Mouse (Mus musculus) neural tube, embryonic 10.5 days (tissue): ENCODE results near the gene Gm4131.

Experiments used
- DNase-seq: peaks from one replicate; pipeline ENCODE4 v3.0.0-alpha.2; 2017; ENCODE audit warnings: low spot score; ENCODE audit errors: extremely low spot score

The Gm4131 gene

DNA sequence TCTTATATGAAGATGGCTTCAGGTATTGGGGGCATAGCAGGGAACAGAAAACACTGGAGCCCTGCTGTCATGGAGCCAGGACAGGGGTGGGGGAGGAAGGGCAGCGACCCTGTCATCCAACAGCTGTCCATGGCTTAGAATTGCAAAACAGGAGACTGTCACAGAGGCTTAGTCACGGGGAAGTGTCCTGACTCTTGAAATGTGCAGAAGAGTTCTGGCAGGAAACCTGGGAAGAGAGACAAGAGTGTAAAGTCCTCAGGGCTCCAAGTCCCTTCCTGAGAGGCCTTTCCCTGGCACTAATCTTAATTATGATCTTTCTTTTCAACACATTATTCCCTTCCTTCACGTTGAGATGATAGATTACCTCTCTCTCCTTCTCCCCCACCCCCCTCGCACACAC is 16.6 kb downstream of the Gm4131 start:
- no peak for DNase-seq

DNA sequence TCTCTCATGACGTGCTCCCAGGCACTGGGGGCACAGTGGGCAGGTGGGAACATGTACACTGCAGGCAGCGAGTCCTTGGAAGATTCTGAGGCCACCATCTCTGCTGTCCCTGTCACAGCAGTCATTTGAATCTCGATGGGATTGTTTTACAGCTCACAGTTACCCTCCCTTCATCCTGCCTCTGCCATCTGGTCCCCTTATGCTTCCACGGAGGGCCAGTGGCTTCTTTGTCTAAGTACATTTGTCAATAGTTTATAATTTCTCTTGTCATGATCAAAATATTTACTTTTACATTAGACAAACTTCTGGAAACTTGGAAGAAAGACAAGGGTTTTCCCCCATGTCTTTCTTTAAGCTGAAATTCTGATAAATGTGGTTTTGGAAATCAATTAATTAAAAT is 20.0 kb downstream of the Gm4131 start:
- DNase-seq, result no peak

DNA sequence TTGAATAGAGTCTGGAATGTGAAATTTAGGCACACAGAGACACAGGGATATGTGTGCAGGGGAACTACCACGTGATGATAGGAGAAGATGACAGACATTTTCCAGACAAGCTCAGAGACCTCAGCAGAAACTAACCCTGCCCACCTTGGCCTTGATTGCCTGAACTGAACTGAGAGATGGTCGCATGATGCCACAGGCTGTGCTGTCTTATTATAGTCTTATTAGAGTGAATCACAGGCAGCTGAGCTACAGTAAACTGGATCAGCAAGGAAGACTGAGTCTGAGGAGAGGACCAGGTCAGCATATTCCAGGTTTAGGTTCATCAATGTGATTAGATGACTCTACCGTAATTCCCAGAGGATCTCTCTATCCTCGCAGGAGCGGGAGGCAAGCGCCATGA is 20.4 kb downstream of the Gm4131 start:
- no peak for DNase-seq

DNA sequence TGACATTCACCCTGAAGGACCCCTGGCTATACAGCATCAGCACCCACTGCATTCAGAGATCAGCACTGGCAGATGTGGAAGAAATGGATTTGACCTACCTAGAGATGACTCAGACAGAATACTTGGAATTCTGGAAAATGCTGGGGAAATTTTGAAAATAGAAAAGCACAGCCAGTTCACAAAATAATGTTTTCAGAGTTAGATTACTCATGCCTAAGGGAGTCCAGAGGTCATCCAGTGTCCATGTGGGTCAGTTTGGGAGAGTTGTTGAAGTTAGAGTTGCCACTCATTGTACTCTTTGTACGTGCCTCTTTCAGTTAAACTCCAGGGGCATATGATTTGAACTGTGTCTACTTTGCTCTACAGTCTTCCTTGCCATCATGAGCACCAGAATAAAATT is 25.0 kb downstream of the Gm4131 start:
- no peak for DNase-seq

DNA sequence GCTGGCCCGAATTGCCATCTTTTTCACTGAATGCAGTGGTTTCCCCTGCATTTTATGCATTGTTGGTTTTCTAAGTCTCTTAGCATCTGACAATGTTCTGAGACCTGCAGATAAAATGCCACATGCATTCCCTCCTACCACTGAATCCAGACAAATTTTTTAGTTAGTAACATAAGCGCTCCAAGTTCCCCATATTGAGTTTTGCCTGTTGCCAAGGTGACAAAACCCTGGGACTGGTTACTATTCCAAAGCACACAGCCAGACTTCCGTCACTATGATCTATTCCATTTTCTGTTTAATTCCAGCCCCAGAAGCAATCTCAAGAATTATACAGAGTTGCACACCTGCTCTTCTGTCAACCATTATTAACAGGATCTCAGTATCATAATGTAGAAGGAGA is 26.9 kb downstream of the Gm4131 start:
- DNase-seq, result no peak

DNA sequence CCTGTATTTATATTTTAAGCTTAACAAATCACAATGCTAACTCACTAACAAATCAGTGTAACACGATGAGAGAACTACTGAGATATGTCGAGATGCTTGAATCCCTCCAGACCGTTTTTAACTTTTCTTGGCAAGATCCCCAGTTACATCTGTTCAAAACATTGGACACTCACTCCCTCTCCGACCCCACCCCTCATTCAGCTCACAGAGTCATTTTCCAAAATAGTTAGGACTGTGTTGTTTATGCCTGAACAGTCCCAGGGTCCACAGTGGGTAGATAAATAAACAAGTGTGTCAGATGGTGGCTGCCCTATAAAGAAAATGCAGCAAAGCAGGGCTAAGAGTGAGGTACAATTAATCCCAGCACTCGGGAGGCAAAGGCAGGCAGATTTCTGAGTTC is 29.7 kb downstream of the Gm4131 start:
- no peak for DNase-seq

DNA sequence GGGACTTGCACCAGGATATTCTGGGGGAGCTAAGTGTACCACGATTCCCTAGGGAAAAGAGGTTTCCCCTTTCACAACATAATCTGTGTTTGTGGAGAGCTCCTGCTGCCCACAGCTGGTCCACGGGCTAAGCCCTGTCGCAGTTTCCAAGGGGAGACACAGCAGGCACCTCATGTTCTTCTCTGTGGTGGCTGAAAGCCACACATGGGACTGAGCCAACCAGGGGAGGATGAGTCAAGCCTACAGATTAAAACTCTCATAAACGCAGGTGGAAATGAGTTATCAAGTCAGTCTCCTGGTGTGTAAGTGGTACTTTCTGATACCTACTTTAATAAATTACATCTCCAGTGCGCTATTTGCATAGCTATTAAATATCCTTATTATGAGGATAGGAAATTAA is 30.6 kb downstream of the Gm4131 start:
- no peak for DNase-seq

DNA sequence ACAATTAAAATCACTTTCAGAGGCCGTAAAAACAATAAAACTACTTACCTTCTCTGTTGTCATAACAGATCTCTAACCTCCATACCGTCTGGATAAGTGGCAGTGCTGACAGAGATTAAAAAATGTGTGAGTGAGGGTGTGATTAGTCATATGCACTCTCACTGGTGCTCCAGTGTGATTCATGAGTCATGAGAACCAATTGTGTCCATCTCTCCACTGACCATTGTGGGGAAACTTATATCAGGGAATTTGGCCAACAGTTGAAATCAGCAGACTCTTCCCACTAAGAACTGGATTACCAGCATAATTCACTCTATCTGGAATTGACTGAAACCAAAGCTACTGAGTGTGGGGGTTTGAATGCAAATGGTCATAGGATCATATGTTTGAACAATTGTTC is 35.8 kb downstream of the Gm4131 start:
- DNase-seq, result no peak

DNA sequence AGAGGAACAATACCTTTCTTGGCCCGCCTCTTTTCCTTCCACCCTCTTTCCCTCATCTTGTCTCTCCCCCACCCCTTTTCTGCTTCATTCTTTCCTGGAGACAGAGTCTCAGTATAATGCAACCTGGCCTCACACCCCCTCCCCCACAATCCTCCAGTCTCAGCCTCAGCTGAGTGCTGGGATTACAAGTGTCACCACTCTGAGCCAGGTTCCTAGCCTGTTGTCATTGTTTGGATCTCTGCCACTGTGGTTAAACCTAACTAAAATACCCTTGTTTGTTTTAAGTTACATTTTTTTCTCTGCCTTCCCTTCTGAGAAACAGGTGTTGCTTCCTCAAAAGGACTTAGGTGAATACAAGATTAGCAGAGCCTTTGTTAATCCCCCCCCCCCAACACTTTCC is 53.9 kb downstream of the Gm4131 start:
- no peak for DNase-seq

DNA sequence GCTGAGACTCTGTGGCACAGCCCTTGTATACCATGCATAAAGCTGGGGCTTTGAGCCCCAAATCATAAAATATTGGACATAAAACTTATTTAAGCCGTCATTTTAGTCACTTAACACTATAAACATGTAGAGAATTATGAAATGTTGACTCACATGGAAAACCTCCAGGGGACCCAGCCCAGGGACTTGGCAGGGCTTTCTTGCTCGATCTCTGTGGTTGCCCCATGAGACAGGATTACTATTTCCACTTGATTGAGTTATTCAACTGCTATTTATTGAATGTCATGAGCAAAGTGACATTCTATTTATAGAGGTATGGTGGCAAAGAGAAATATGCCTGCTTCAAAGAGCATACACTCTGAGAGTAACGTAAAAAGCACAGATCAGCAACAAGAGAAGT is 57.4 kb downstream of the Gm4131 start:
- no peak for DNase-seq

DNA sequence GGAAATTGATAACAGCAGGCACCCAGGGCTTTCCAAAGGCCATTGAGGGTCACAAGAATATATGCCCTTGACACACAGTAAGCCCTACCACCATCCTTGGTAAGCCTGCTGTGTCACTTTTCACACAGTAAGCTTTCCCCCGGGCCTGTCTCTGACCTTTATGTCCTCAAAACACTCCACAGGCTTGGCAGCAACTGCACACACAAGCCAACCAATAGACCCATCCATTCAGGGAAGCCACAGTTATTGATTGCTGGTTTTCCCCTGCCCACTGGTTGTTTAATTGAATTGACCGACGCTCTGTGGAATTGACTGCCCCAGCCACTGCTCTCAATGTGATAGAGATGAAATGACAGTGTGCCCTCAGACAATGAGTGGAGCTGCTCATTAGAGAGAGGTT is 60.5 kb downstream of the Gm4131 start:
- no peak for DNase-seq

DNA sequence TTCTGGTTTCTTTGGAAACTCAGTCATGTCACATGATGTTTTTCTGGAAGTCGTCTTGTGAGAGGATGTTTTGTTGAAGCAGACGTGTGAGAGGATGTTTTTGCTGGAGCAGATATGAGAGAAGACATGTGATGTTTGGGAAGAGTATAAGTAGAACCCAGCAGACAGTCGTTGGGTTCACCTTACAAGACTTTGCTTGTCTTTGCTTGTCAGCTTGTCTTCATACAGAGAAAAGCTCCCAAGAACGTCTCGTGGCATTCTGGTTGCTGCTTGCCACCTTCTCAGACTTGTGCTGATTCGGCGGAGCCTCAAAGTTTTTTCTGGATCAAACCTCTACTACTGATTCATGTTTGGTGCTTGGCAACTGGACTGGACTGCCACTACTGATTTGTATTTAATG is 69.3 kb downstream of the Gm4131 start:
- no peak for DNase-seq

DNA sequence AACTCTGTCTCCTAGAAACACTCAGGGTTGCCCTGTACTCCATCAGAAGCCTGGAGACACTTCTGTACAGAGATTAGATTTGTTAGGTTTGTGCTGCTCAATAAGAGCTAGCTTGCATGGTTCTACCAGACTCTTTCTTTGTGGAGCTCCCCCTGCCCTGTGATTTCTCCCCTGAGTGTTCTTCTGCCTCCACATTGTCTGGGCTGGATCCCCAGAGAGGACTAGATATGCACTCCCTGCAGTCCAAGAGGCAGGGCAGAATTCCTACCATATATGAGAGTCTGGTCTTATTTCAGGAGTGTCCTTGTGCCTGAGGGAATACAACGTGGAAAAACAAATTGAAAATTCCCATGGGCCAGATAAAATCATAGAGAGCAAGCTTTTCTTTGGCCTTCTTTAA is 70.2 kb downstream of the Gm4131 start:
- DNase-seq, result no peak

DNA sequence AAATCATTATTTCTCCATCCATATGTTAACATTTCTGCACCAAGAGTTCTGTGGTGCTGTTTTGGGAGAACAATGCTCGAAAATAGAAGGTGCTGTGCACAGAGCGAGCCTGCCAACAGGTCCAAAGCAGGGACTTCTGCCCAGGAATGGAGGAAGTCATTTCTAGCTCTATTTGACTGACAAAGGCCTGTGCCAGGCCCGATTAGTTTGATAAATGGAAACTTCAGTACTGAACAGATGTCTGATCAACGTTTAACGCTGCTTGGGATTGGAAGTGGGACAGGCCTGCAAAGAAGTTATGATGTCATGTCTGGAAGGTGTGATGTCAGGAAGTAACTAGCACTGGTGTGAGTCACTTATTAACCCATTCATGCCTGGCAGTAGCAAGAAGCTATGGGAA is 73.3 kb downstream of the Gm4131 start:
- DNase-seq, result no peak

DNA sequence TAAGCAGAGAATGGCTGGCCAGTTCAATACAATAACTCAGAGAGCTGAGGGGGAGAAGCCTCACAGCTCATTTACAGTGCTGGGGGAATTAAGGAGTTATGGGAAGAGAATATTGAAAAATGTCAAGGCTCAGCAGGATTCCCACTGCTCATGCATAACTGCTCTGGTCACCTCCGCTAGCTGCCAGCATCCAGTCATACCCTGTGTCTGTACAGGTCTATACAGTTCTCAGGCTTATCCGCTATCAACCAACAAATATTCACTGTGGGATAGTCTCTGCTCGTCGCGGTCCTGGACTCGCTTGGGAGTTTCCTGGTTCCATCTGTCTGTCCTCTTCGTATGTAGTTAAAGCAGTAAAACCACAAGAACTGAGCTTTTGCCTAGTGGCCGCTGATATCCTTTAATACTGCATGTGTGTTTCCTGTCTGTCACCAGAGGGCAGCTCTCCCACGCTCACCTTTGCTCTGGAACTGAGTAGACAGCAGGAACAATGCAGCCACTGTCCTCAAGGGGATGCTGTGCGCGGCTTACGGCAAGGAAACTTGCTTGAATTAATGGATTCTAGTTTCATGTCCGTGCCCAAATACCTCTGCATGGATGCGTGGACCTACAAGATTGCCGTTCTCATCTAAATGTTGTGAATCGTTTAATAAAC is 74.4 kb downstream of the Gm4131 start:
- DNase-seq, result peak; percentile 68

DNA sequence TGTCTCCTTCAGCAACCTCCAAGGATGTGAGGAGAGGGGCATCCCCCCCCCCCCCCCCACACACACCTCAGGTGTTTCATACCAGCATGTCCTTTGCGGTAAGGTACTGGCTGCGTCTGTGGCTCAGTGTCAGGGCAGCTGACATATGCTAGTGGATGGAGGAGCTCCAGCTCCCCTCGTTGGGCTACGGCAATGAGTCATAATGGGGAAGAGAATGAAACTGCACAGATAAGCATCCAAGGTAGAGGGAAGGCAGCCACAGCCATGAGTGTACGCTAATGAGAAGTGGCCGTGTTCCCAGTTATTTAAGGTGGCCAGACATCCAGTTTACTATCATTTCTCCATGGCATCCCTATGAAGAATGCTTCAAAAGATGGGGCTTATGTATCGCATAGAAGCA is 78.5 kb downstream of the Gm4131 start:
- DNase-seq, result no peak

DNA sequence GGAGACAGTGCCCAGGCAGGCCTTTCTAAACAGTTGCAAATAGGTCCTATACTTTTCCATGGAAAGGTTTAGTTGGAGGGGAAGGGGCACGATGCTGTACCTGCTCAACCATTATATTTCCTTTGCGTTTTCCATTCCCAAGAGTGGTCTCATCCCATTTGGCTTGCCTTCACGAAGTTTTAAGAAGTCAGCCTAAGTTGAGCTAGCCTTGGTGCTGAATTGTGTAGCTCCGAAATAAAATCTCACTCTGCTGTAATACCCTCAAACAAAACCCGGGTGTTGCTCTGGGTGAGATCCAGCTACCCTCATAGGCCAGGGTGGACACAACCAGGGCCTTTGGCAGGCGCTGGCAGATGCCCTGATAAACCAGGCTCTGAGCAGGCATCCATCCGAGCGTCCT is 85.3 kb downstream of the Gm4131 start:
- DNase-seq, result no peak

DNA sequence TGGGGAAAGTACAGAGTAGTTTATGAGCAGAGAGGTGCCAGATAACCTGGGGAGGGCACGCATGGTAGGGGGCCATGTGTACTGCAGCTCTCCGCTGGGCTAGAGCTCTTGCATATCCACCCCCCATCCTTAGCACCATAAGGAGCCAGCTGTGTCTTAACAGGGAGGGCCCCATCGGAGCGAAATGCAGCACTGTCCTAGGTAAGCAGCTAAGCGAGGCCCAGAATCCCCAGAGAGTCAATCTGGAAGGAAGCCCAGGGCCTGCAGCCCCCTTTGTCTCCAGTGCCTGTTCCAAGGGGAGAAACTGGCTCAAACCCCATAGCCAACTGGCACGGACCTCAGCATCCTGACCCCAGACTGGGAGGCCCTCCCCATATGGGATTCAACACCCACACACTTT is 87.3 kb downstream of the Gm4131 start:
- DNase-seq, result no peak

DNA sequence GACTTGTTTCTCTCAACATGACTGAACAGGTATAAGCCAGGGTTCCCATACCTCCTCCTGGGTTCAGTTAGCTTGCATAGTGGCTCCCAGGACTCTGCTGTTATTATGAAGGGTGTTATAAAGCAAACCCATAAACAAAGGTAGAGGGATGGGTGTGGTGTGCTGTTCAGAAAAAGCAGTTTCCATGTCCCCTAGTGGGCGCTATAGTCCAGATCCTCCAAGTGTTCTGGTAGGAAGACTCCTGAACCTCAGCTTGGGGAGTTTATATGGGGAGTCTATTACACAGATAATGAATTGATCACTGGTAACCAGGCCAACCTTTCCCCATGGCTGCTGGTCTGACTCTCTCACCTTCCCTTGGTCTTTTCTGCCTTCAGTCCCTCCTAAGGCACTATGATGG is 92.2 kb downstream of the Gm4131 start:
- DNase-seq, result no peak

DNA sequence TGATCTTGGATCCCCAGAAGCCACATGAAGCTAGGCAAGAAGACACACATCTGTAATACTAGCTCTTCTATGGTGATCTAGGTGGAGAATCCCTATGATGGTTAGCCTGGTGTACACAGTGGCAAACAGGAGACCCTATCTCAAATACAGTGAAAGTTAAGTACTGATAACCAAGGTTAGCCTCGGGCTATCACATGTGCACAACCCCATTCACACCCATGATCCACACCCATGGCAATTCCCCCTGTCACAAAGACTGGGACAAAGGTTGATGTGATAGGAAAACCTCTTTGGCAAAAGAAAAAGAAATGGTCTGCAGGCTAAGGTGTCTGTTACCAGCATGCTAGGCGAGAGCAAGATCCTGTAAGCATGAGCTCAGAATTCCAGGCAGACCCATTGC is 94.7 kb downstream of the Gm4131 start:
- DNase-seq, result no peak

DNA sequence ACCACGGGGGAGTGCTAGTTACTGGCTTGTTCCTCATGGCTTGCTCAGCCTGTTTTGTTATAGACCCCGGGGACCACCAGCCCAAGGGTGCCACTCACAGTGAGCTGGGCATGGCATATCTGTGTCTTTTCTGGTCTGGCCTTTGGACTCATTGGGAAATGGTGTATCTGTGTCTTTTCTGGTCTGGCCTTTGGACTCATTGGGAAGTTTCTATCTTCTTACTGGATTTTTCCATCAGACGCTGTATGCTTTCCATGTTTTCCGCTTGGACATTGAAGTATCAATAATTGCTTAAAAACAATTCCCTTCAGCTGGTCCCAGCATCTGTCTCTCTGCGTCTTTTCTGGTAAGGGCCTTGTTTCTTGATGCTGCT is 98.0 kb downstream of the Gm4131 start:
- DNase-seq, result no peak

DNA sequence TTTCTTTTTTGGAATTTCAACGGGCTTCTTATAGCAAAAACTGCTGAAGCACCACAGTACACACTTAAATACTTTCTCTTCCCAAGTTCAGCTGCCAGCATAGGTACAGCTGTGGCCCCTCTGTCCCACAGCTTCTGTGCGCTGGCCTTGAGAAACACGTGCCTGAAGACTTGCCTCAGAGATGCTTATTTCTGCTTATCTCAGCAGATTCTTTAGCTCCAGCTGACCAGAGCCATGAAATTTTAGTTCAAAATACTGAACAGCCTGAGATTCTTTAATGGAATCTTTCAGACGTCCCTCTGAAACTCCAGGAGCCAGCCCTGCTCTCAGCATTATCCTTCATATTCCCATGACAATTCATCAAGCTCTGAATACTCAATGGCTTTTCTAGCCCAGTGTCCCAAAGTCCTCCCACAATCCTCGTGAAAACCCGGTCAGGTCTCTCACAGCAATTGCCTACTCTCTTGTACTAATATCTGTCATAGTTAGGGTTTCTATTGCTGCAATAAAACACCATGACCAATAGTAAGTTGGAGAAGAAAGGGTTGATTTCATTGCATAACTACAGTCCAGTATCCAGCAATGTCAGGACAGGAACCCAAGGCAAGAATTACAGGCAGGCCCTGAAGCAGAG is 98.5 kb downstream of the Gm4131 start:
- DNase-seq, result no peak

DNA sequence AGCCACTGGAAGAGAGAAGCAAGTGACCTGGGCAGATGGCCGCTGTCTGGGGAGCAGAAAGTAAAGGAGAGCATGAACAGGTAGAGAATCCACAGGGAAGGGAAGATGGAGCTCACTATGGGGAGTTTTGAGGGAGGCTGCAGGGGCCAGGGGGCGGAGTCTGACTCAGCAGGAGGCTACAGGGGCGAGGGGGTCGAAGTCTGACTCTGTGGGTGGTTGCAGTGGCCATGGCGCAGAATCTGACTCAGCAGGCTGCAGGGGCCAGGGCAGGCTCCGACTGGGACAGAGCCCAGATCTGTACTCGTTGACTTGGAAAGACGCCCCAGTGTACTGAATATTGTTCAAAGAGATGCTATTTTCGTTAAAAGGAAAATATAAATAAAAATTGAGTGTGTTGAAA is 101.8 kb downstream of the Gm4131 start:
- DNase-seq, result no peak

DNA sequence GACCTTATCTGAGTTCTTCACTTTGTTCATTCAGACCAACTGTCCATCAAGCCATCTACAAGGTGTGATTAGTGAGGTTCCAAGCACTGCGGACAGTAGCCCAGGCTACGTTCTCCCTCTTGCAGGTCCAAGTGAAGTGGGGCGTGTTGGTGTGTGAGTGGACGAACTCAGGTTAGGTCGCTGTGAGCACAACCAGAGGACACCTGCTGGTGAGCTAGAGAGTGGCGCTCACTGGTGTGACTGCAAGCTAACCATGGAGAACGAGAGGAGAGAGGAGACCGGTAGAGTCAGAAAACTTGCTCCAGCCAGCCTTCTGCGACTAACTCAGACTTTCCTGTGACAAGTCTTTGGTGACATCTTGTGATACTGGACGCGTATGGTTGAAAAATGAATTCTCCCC is 107.2 kb downstream of the Gm4131 start:
- DNase-seq, result no peak
